In the genomic region with DNA sequence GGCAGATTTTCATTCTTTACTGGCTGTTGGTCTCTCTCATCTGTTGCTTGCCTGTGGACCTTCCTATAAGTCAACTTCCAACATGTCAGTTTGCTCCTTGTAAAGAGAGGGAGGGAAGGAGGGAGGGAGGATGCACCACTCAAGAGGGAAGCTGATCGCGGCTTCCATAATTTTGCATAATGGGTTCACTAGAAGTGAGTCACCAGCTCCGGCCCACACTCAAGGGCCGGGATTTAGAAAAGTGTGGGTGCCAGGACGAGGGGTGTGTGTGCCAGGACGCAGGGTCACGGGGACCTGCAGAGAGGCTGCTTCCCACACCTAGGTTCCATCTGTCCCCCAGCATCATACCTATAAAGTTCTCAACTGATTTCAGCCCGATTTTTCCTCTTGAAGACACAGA, we compare ENCODE assay signal across 11 mouse cellular contexts. TPM values are rescaled to one million over a fixed set of nuclear protein-coding genes. Genes with fewer than 3 reads are reported as not detected.
"Had no signal": no experiment of that assay in that cellular context is flagged by ENCODE, and none has a peak within 500 bp of the region (broad histone marks: within the 10 kb centered on the region; RNA-seq: fewer than 3 reads in every experiment).

No protein-coding gene starts in this region.

- DNase-seq: lung, adult 18-20 months; lung, embryonic 14.5 days; lung, postnatal 10 days; lung, postnatal 4 days; midbrain, embryonic 14.5 days; retina, postnatal 1 day; spleen, adult 18-20 months; thymus, adult 2 months; thymus, postnatal 25 days; thymus, postnatal 4 days had no signal

RNA-seq across cellular contexts. Expression of gene Lrp4, which starts 50.8 kb away (rescaled TPM):
- total RNA-seq: megakaryocyte-erythroid progenitor cell, adult 5-6 weeks had no signal
